Mouse (Mus musculus): ENCODE data around the gene Qsox2.

DNA sequence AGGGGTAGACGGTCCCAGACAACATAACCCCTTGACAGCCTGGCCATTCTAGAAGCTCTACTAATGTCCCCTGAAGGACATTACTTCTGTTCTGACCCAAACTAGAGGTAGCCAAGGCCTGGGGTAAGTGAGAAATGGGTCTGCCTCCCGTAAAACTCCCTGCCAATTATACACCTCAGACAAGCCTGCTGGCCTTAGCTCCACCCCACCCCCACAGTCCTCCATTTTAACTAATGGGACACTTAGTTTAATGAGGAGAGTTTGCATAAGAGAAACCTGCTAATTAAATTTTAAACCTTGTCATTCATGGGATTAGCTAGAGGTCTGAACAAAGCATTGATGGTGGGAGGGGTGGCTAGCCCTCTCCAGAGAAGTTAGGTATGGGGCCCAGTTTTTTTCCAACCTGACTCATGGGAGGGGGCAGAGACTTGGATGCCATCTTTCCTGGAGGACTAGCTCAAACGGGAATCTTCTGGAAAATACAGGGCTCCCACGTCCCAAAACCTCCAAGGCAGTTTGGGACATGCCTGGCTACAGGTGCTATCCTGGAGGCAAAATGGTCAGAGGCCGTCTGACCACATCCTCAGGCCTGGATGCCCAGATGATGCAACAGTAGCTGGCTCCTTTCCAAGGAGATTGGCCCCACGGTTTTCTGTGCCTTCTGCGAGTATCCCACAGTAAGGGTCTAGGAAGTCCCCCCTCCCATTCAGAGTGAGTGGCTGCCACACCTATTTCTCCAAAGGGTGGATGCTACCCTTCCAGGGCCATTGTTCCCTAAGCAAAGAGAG lies 42.6 kb downstream of the Qsox2 start:
- TF ChIP-seq CTCF (IDR thresholded peaks at IDR 0.05; ENCODE audit: low read depth) = no peak
- no peak for TF ChIP-seq EP300 (IDR thresholded peaks at IDR 0.05; ENCODE audit: low read depth)

All from heart, postnatal 0 days (tissue).